Mouse (Mus musculus) frontal cortex, postnatal 25 days (tissue): ENCODE data around the gene Thada.

Experiments
- DNase-seq, 2 experiments: peaks; one replicate each; pipeline ENCODE4 v3.0.0; 2022; ENCODE audit warnings: low spot score in 2 of 2

Gene Thada

GRCm38 (mm10) chr17:84477176-84477575, 11.2 kb upstream of the Thada start:
- no peak for DNase-seq

DNA sequence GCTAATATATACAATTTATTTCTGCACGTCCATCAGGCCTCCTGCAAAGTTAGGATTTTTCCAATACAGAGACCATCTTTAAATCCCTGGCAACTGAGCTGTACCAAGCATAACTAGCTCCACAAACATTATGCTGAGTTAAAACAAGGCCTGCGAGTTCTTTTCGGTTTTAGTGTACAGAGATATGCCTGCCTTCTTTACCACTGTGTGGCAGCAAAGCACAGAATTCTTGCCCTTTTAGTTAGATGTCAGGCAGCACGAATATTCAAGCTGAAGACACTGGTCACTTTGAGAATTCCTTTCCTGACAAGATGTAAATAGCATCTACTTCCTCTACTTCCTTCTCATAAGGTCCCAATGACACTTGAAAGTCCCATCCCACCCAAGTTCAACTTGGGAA, 8.3 kb upstream of the Thada start:
- DNase-seq: no peak

DNA sequence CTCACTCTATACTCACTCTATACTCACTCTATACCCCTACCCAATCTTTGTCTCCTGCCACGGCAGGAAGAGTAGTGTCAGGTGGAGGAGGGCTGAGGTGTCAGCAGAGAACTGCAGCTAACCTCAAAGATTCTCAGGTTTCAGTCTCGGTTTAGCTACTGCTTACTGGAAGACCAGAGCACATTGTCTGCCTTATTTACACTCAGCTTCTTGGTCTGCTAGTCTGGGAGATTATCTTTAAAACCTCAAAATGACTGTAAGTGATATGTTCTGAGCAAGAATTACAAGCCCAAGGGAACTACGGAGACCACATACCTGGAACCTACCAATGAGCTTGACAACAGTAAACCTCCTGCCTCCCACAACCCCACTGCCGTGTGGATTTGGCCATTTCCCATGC, 31.0 kb downstream of the Thada start:
- no peak for DNase-seq

GRCm38 (mm10) chr17:84434233-84434632, 31.8 kb downstream of the Thada start:
- DNase-seq: no peak

GRCm38 (mm10) chr17:84431991-84432390, 34.0 kb downstream of the Thada start:
- no peak for DNase-seq

DNA sequence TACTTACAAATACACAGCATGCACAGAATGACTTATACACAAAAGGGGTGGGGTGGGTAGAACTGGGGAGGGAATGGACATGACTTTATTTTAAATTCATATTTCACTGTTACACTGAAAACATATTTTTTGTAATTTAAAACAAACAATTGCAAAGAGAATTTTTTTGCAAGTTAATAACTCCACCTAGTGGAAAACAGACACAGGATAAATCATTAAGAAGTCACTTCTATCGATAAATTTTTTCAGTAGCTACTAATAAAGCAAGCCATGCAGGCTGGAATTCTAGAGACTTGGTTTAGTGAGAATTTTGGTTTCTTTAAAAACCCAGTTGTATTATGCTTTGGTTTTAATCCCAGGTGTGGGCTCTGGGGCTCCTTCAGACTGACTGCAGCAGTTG, 41.7 kb downstream of the Thada start:
- no peak for DNase-seq

DNA sequence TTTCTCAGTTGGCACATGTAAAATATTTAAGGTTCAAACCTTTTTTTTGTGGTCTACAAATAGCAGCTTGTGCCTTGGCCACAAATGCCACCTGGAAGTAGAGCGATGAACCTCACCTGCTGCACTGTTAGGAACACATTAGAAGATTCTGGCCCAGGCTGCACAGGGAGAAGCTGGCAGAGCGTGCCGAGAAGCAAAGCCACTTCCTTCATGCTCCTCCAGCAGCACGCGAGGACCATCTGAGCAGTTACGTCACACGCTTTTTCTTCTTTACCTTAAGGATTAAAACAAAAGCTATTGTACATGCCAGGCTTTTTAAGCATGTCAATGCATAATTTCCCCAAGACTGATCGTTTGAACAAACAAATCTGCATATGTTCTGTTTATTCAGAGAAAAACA, 43.1 kb downstream of the Thada start:
- DNase-seq: no peak

GRCm38 (mm10) chr17:84422001-84422785, 43.8 kb downstream of the Thada start:
- no peak for DNase-seq

DNA sequence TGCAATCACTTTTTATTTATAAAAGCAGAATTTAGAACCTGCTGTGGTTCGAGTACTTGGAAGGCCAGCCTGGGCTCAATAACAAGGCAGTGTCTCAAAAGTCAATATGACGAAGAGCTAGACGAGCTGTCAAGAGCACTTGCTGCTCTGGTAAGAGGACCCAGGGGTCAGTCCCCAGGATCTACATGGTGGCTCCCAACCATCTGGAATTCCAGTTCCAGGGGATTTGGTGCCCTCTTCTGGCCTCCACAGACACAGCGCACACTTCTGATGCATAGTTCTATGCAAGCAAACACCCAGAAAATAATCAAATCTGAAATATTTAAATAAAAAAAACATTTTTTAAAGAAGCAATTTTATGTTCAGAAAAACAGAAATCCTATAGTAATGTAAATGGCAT, 45.0 kb downstream of the Thada start:
- no peak for DNase-seq

DNA sequence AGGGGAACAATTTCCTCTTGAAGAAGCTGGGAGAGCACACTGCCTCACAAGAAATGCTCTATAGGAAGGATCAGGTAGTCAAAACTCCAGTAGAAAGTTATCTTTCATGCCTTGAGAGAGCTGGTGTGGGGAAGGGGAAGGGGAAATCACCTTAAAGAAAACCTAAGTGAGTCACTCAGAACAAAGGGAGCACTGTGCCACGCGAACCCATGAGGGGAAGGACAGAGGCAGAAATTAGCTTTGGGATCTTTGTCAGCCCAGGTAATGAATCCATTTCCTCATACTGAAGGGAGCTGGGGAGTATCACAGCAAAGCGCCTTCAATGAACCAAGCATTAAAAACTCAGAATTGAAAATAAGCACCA, 45.7 kb downstream of the Thada start:
- no peak for DNase-seq

- DNase-seq: peak in 1 of 2 experiments; percentile 22
Measured at GRCm38 (mm10) chr17:84419326-84420275, 46.4 kb downstream of the Thada start.

GRCm38 (mm10) chr17:84415936-84416335, 50.1 kb downstream of the Thada start:
- no peak for DNase-seq

GRCm38 (mm10) chr17:84408731-84409130, 57.3 kb downstream of the Thada start:
- DNase-seq: no peak

- DNase-seq: no peak
Measured at GRCm38 (mm10) chr17:84405616-84406015, 60.4 kb downstream of the Thada start.

DNA sequence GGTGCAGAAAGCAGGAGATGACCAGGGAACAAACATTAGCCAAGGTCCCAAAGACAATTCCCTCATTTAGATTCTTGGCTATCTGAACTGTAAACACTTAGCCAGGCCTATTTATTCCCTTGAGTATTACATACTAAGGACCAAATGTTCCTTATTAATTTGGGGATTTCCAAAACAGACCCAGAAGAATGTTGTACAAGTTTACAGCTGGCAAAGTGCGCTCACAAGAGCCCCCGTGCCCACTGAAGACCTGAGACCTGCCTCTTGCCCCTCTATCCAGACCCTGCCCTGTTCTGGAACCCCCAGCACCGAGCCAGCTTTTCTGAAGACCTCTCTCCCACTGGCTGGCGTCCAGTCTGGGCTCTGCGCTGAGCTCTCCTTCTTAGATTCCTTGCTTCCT, 64.2 kb downstream of the Thada start:
- no peak for DNase-seq

DNA sequence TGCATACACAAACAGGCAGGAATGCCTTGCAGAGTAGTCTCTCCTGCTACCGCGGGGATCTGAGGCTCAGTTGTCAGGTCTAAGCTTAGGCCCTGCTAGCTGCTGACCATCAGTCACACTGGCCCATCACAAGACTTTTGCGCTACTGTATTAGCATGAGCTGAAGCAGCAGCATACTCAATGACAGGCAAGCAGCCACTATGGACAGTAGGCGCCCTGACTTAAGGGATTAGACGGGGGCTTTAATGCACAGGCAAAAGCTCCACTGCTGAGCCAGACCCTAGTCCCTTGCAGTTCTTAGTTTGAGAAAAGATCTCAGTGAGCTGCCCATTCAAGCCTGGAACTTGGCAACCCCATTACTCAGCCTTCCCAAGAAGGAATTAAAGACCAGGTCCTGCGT, 66.6 kb downstream of the Thada start:
- DNase-seq: no peak

GRCm38 (mm10) chr17:84390026-84390425, 76.0 kb downstream of the Thada start:
- no peak for DNase-seq

GRCm38 (mm10) chr17:84386176-84386575, 79.8 kb downstream of the Thada start:
- DNase-seq: no peak

DNA sequence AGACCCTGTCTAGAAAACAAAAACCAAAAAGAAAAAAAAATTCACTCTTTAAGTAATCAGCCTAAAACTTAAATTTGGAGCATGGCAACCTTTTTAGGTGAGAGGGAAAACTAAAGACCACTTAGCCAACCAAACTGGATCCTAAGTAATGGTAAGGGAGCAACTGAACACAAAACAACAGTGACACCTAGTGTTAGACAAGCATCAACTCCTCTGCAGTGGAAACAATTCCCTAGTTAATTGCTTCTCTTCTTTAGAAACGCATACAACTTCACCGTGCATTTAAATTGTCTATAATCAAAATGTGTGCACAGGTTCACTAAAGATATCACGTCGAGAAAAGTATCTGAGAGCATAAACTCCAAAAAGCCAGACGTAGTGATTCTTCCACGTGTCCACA, 80.3 kb downstream of the Thada start:
- DNase-seq: no peak

GRCm38 (mm10) chr17:84384661-84385060, 81.3 kb downstream of the Thada start:
- no peak for DNase-seq

DNA sequence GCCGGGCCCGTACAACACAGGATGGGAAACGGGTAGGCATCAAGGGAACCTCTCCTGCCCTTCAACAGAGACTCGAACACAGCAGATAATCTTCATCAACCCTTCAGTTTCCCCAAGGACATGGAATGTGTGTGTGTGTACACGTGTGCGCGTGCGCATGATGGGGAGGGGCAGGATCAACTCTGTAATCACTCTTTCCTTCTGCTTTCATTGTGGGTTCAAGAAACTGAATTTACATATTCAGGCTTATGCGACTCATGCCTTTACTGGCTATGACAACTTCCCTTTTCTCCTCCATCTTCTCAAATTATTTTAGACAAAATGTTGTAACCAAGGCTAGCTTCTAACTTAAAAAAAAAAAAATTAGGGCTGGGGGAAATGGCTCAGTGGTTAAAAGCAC, 85.7 kb downstream of the Thada start:
- no peak for DNase-seq

GRCm38 (mm10) chr17:84376882-84377281, 89.1 kb downstream of the Thada start:
- DNase-seq: no peak
